Mouse (Mus musculus) heart, adult 2 months (tissue): ENCODE data around the gene Lactb. TPM values are rescaled to one million over a fixed set of nuclear protein-coding genes. Genes with fewer than 3 reads are reported as not detected.
A peak's percentile ranks its signal among the peaks of the same experiment; 100 is the strongest.

Experiments
- DNase-seq, 2 experiments: peaks; one replicate each; pipeline ENCODE4 v3.0.0; 2021
- H3K27ac ChIP-seq: fragments of 200-600 bp; 2 replicates; pipeline ENCODE4 v1.8.1; 2022
- H3K27me3 ChIP-seq: fragments of 200-500 bp; 2 replicates; pipeline ENCODE4 v1.6.1; 2012; ENCODE audit warnings: mild to moderate bottlenecking, low read length, inconsistent platforms, mixed read lengths; ENCODE audit not compliant: control insufficient read depth, insufficient read depth
- H3K36me3 ChIP-seq: fragments of 200-500 bp; 2 replicates; pipeline ENCODE4 v1.6.1; 2012; ENCODE audit warnings: low read length, inconsistent platforms; ENCODE audit not compliant: control insufficient read depth, insufficient read depth
- H3K4me1 ChIP-seq: fragments of 200-500 bp; 2 replicates; pipeline ENCODE4 v1.6.1; 2011; ENCODE audit warnings: low read length; ENCODE audit not compliant: control insufficient read depth, insufficient read depth
- H3K4me3 ChIP-seq: fragments of 200-600 bp; 2 replicates; pipeline ENCODE4 v1.8.1; 2022
- H3K79me2 ChIP-seq: fragments of 200-500 bp; replicated peaks from 2 replicates; pipeline ENCODE4 v1.6.1; 2012; ENCODE audit warnings: mild to moderate bottlenecking, inconsistent platforms, low read length, moderate library complexity, mixed read lengths; ENCODE audit not compliant: control insufficient read depth, insufficient read depth
- H3K9ac ChIP-seq: fragments of 200-500 bp; 2 replicates; pipeline ENCODE4 v1.6.1; 2012; ENCODE audit warnings: low read depth, mild to moderate bottlenecking, control low read depth, inconsistent platforms, low read length, mixed read lengths
- CTCF ChIP-seq: fragments of 200-600 bp; IDR thresholded peaks from 2 replicates; pipeline ENCODE4 v1.8.1; 2022; ENCODE audit warnings: antibody characterized with exemption, mild to moderate bottlenecking, moderate library complexity
- EP300 ChIP-seq: fragments of 200-500 bp; IDR thresholded peaks from 2 replicates; pipeline ENCODE4 v1.6.1; 2011; ENCODE audit warnings: low read depth, low read length, control low read depth; ENCODE audit not compliant: insufficient read depth
- POLR2A ChIP-seq: fragments of 200-500 bp; IDR thresholded peaks from 2 replicates; pipeline ENCODE4 v1.6.1; 2011; ENCODE audit warnings: mild to moderate bottlenecking, low read depth, low read length, control low read depth; ENCODE audit not compliant: insufficient read depth
- WGBS: fragments of 180-500 bp; shearing (Covaris S2); methylation state at CpG from one replicate; pipeline ENCODE4 v1.1.7; 2018; 5-methylcytosine and 5-hydroxymethylcytosine counted together
- intact Hi-C: fragments of 180-260 bp; cut with DNase I; formaldehyde crosslinking; loops from one replicate; pipeline ENCODE4 v1.15.1; 2025
- polyA plus RNA-seq: library from polyadenylated mRNA; depleted of rRNA; stranded (reverse); fragments of >200 nt; gene quantifications from 2 replicates; pipeline ENCODE4 v1.2.3, GENCODE M21; 2012
- total RNA-seq, 2 experiments: library from RNA; stranded (reverse); gene quantifications; 2 replicates each; pipeline ENCODE4 v1.2.3; 2021

The Lactb gene
- total and polyA plus RNA-seq, 3 experiments: 6.8 to 20.6 (median 20.4) TPM

- intact Hi-C loops: no loop called here
- no peaks in the 10 kb centered on the region for H3K36me3 ChIP-seq
- H3K9ac ChIP-seq: no peak overlapping the region
- no peaks in the 10 kb centered on the region for H3K79me2 ChIP-seq
- H3K4me1 ChIP-seq: no peaks in the 10 kb centered on the region
- no peak for DNase-seq
- no peak overlapping the region for H3K27ac ChIP-seq
- H3K27me3 ChIP-seq: no peaks in the 10 kb centered on the region
- H3K4me3 ChIP-seq: no peak overlapping the region
- 60% methylated on average over 11 of the region's 11 CpGs for WGBS
- no peak for TF ChIP-seq CTCF
Observed at GRCm38 (mm10) chr9:66988198-66988887, 13.1 kb upstream of the Lactb start.

- Histone ChIP-seq H3K27me3 (no peaks in the 10 kb centered on the region), H3K79me2 (no peaks in the 10 kb centered on the region), H3K36me3 (no peaks in the 10 kb centered on the region), H3K4me1 (no peaks in the 10 kb centered on the region), H3K9ac (no peak overlapping the region), H3K27ac (no peak overlapping the region), H3K4me3 (no peak overlapping the region)
- TF ChIP-seq CTCF (no peak), POLR2A (no peak), EP300 (no peak)
- 58% methylated on average over 7 of the region's 7 CpGs for WGBS
- DNase-seq: no peak
- intact Hi-C loops: no loop called here
Observed at GRCm38 (mm10) chr9:66985377-66985776, 10.1 kb upstream of the Lactb start.

- H3K9ac ChIP-seq: no peak overlapping the region
- no peak overlapping the region for H3K4me3 ChIP-seq
- DNase-seq: no peak
- no peak for TF ChIP-seq EP300
- TF ChIP-seq POLR2A: no peak
- no peak for TF ChIP-seq CTCF
- WGBS: 80% methylated on average over 7 of the region's 7 CpGs
- intact Hi-C loops: no loop called here
- H3K4me1 ChIP-seq: no peaks in the 10 kb centered on the region
- no peaks in the 10 kb centered on the region for H3K36me3 ChIP-seq
- no peaks in the 10 kb centered on the region for H3K27me3 ChIP-seq
- no peak overlapping the region for H3K27ac ChIP-seq
- H3K79me2 ChIP-seq: no peaks in the 10 kb centered on the region
Observed at GRCm38 (mm10) chr9:66982085-66982484, 6.8 kb upstream of the Lactb start.

GRCm38 (mm10) chr9:66980458-66980857 lies 5.2 kb upstream of the Lactb start:
- H3K79me2 ChIP-seq: no peaks in the 10 kb centered on the region
- 9% methylated on average over 5 of the region's 5 CpGs for WGBS
- intact Hi-C loops: no loop called here
- H3K27ac ChIP-seq: no peak overlapping the region
- H3K27me3 ChIP-seq: no peaks in the 10 kb centered on the region
- H3K36me3 ChIP-seq: no peaks in the 10 kb centered on the region
- H3K9ac ChIP-seq: no peak overlapping the region
- TF ChIP-seq CTCF (peak; percentile 82), EP300 (no peak)
- no peak overlapping the region for H3K4me3 ChIP-seq
- peak; percentile 48 to 70 for DNase-seq
- H3K4me1 ChIP-seq: no peaks in the 10 kb centered on the region

GRCm38 (mm10) chr9:66978468-66978867 lies 3.2 kb upstream of the Lactb start:
- intact Hi-C loops: no loop called here
- no peak for DNase-seq
- WGBS: 70% methylated on average over 1 of the region's 1 CpGs
- no peak overlapping the region for H3K27ac ChIP-seq
- H3K27me3 ChIP-seq: no peaks in the 10 kb centered on the region
- no peak overlapping the region for H3K9ac ChIP-seq
- H3K4me1 ChIP-seq: no peaks in the 10 kb centered on the region
- TF ChIP-seq POLR2A (no peak), CTCF (peak; percentile 14; the same call in 1 of the 2 replicates)
- H3K79me2 ChIP-seq: no peaks in the 10 kb centered on the region
- no peak overlapping the region for H3K4me3 ChIP-seq
- H3K36me3 ChIP-seq: no peaks in the 10 kb centered on the region

GRCm38 (mm10) chr9:66977982-66978381 lies 2.7 kb upstream of the Lactb start:
- DNase-seq: peak in 1 of 2 experiments; percentile 20
- TF ChIP-seq POLR2A (no peak), CTCF (no peak), EP300 (no peak)

More at GRCm38 (mm10) chr9:66977982-66978381, 2.7 kb upstream of the Lactb start:
- Histone ChIP-seq H3K27me3 (no peaks in the 10 kb centered on the region), H3K27ac (no peak overlapping the region), H3K4me1 (no peaks in the 10 kb centered on the region), H3K79me2 (no peaks in the 10 kb centered on the region), H3K36me3 (no peaks in the 10 kb centered on the region), H3K4me3 (no peak overlapping the region), H3K9ac (no peak overlapping the region)
- 84% methylated on average over 1 of the region's 1 CpGs for WGBS
- intact Hi-C loops: no loop called here
